Mouse (Mus musculus) gastrocnemius, postnatal 25 days (tissue): ENCODE measurements around the gene Tc2n. TPM values are rescaled to one million over a fixed set of nuclear protein-coding genes. Genes with fewer than 3 reads are reported as not detected.

Source experiments
- total RNA-seq, 2 experiments: library from RNA; stranded (reverse); gene quantifications; 1 replicate in 1 of 2; 2 replicates in 1 of 2; pipeline ENCODE4 v1.2.3; 2021

The Tc2n gene
- total RNA-seq, 2 experiments from 2014 or later, result 0.51 to 0.54 TPM

Other genes with a start within 250 kb of the Tc2n start
- gene Fbln5, start 100.5 kb upstream of the Tc2n start, total RNA-seq, result 10 to 100 TPM; 17.7 to 18.9 TPM
- 10 to 100 TPM; 22.0 to 22.4 TPM for gene Trip11, start 194.7 kb upstream of the Tc2n start, total RNA-seq
- gene Atxn3, start 239.7 kb upstream of the Tc2n start, total RNA-seq, result 1 to 10 TPM; 4.2 to 4.4 TPM